Mouse (Mus musculus) erythroblast, embryonic 14.5 days (primary cell): ENCODE measurements around the gene Fgfr2.

Source experiments
- GATA1 ChIP-seq: IDR thresholded peaks from 2 replicates; pipeline ENCODE4 v1.6.1; 2012; ENCODE audit warnings: low read length, inconsistent platforms, mixed read lengths
- TAL1 ChIP-seq: IDR thresholded peaks from 3 replicates; pipeline ENCODE4 v1.6.1; 2012; ENCODE audit warnings: low read length, inconsistent platforms, mixed read lengths

- TF ChIP-seq GATA1 (no peak), TAL1 (no peak)
Measured at GRCm38 (mm10) chr7:131187996-131188395, 1935.2 kb downstream of the Fgfr2 start.
